Mouse (Mus musculus) heart, adult 2 months (tissue): Measurements from ENCODE around the gene Defb46.

ENCODE experiments used
- CTCF ChIP-seq: fragments of 200-600 bp; IDR thresholded peaks from 2 replicates; pipeline ENCODE4 v1.8.1; 2022; ENCODE audit warnings: antibody characterized with exemption, mild to moderate bottlenecking, moderate library complexity
- EP300 ChIP-seq: fragments of 200-500 bp; IDR thresholded peaks from 2 replicates; pipeline ENCODE4 v1.6.1; 2011; ENCODE audit warnings: low read depth, low read length, control low read depth; ENCODE audit not compliant: insufficient read depth

GRCm38 (mm10) chr8:19239616-19240015, at the start of gene Defb46:
- TF ChIP-seq CTCF (no peak), EP300 (no peak)
